Mouse (Mus musculus): ENCODE data around the gene Nfkbil1. TPM values are rescaled to one million over a fixed set of nuclear protein-coding genes. Genes with fewer than 3 reads are reported as not detected.

Gene Nfkbil1
- polyA plus RNA-seq, 1 experiment from 2014 or later, result 2.8 TPM

- no peaks in the 10 kb centered on the region for H3K27me3 ChIP-seq (ENCODE audit: control insufficient read depth, insufficient read depth, low read depth, low read length)
- peak overlapping the region; percentile 54 for H3K4me2 ChIP-seq (ENCODE audit: low read depth, low read length)
- H3K4me1 ChIP-seq (ENCODE audit: control insufficient read depth, low read depth, low read length), result peaks cover 11% of the 10 kb centered on the region
- WGBS (ENCODE audit: insufficient replicate concordance), result 1% methylated on average over 18 of the region's 18 CpGs
- no peak overlapping the region for H3K9ac ChIP-seq (ENCODE audit: low read depth, low read length)
- H3K9me3 ChIP-seq (replicated peaks; ENCODE audit: control insufficient read depth, low read length), result no peaks in the 10 kb centered on the region
- peak overlapping the region; percentile 18; the same call in 1 of the 2 replicates for H3K27ac ChIP-seq (ENCODE audit: low read length)
- no peaks in the 10 kb centered on the region for H3K36me3 ChIP-seq (ENCODE audit: control insufficient read depth, insufficient read depth)
- peak; percentile 27; the same call in 1 of the 2 replicates for ATAC-seq (ENCODE audit: low read depth)
- peak overlapping the region; percentile 56 for H3K4me3 ChIP-seq (ENCODE audit: low read depth, low read length)
These were observed 49.7 kb downstream of the Nfkbil1 start for GRCm38 (mm10) chr17:35185639-35186611.

GRCm38 (mm10) chr17:35180093-35180492, 55.5 kb downstream of the Nfkbil1 start:
- WGBS (ENCODE audit: insufficient replicate concordance), result 66% methylated on average over 5 of the region's 5 CpGs
- no peaks in the 10 kb centered on the region for H3K4me1 ChIP-seq (ENCODE audit: control insufficient read depth, low read depth, low read length)

GRCm38 (mm10) chr17:35178528-35178927, 57.1 kb downstream of the Nfkbil1 start:
- no peaks in the 10 kb centered on the region for H3K4me1 ChIP-seq (ENCODE audit: control insufficient read depth, low read depth, low read length)
- no peaks in the 10 kb centered on the region for H3K36me3 ChIP-seq (ENCODE audit: control insufficient read depth, insufficient read depth)
- H3K9me3 ChIP-seq (replicated peaks; ENCODE audit: control insufficient read depth, low read length), result no peaks in the 10 kb centered on the region
- H3K4me2 ChIP-seq (ENCODE audit: low read depth, low read length), result no peak overlapping the region
- peak; percentile 55 for ATAC-seq (ENCODE audit: low read depth)
- no peak overlapping the region for H3K9ac ChIP-seq (ENCODE audit: low read depth, low read length)
- H3K27me3 ChIP-seq (ENCODE audit: control insufficient read depth, insufficient read depth, low read depth, low read length), result no peaks in the 10 kb centered on the region
- H3K27ac ChIP-seq (ENCODE audit: low read length), result no peak overlapping the region
- 8% methylated on average over 5 of the region's 5 CpGs for WGBS (ENCODE audit: insufficient replicate concordance)
- no peak overlapping the region for H3K4me3 ChIP-seq (ENCODE audit: low read depth, low read length)

More at GRCm38 (mm10) chr17:35180093-35180492, 55.5 kb downstream of the Nfkbil1 start:
- no peak overlapping the region for H3K27ac ChIP-seq (ENCODE audit: low read length)
- no peak overlapping the region for H3K4me2 ChIP-seq (ENCODE audit: low read depth, low read length)
- H3K36me3 ChIP-seq (ENCODE audit: control insufficient read depth, insufficient read depth), result no peaks in the 10 kb centered on the region
- no peak for ATAC-seq (ENCODE audit: low read depth)
- H3K9me3 ChIP-seq (replicated peaks; ENCODE audit: control insufficient read depth, low read length), result no peaks in the 10 kb centered on the region
- H3K4me3 ChIP-seq (ENCODE audit: low read depth, low read length), result no peak overlapping the region
- no peaks in the 10 kb centered on the region for H3K27me3 ChIP-seq (ENCODE audit: control insufficient read depth, insufficient read depth, low read depth, low read length)
- no peak overlapping the region for H3K9ac ChIP-seq (ENCODE audit: low read depth, low read length)

GRCm38 (mm10) chr17:35175968-35176367, 59.6 kb downstream of the Nfkbil1 start, which contains the start of gene Aif1:
Aif1 (minus strand) TSS chr17:35176068.
- ATAC-seq (ENCODE audit: low read depth), result no peak
- Histone ChIP-seq H3K4me1 (ENCODE audit: control insufficient read depth, low read depth, low read length) (no peaks in the 10 kb centered on the region), H3K27ac (ENCODE audit: low read length) (no peak within 1 kb of the TSS), H3K4me2 (ENCODE audit: low read depth, low read length) (no peak within 1 kb of the TSS), H3K27me3 (ENCODE audit: control insufficient read depth, insufficient read depth, low read depth, low read length) (no peaks in the 10 kb centered on the region), H3K9ac (ENCODE audit: low read depth, low read length) (no peak within 1 kb of the TSS), H3K36me3 (ENCODE audit: control insufficient read depth, insufficient read depth) (no peaks in the 10 kb centered on the region), H3K9me3 (replicated peaks; ENCODE audit: control insufficient read depth, low read length) (no peaks in the 10 kb centered on the region), H3K4me3 (ENCODE audit: low read depth, low read length) (no peak within 1 kb of the TSS)
- WGBS (ENCODE audit: insufficient replicate concordance), result 49% methylated on average over 2 of the region's 2 CpGs

GRCm38 (mm10) chr17:35175382-35175781, 60.2 kb downstream of the Nfkbil1 start:
- Histone ChIP-seq H3K9me3 (replicated peaks; ENCODE audit: control insufficient read depth, low read length) (no peaks in the 10 kb centered on the region), H3K36me3 (ENCODE audit: control insufficient read depth, insufficient read depth) (no peaks in the 10 kb centered on the region), H3K27ac (ENCODE audit: low read length) (no peak overlapping the region), H3K4me2 (ENCODE audit: low read depth, low read length) (no peak overlapping the region), H3K9ac (ENCODE audit: low read depth, low read length) (no peak overlapping the region), H3K27me3 (ENCODE audit: control insufficient read depth, insufficient read depth, low read depth, low read length) (no peaks in the 10 kb centered on the region), H3K4me1 (ENCODE audit: control insufficient read depth, low read depth, low read length) (no peaks in the 10 kb centered on the region), H3K4me3 (ENCODE audit: low read depth, low read length) (no peak overlapping the region)
- WGBS (ENCODE audit: insufficient replicate concordance), result 60% methylated on average over 6 of the region's 6 CpGs
- no peak for ATAC-seq (ENCODE audit: low read depth)

GRCm38 (mm10) chr17:35174201-35174977, 61.2 kb downstream of the Nfkbil1 start:
- WGBS (ENCODE audit: insufficient replicate concordance), result 50% methylated on average over 8 of the region's 8 CpGs
- no peak overlapping the region for H3K4me2 ChIP-seq (ENCODE audit: low read depth, low read length)
- no peaks in the 10 kb centered on the region for H3K27me3 ChIP-seq (ENCODE audit: control insufficient read depth, insufficient read depth, low read depth, low read length)
- H3K9me3 ChIP-seq (replicated peaks; ENCODE audit: control insufficient read depth, low read length), result no peaks in the 10 kb centered on the region
- no peak overlapping the region for H3K27ac ChIP-seq (ENCODE audit: low read length)
- no peaks in the 10 kb centered on the region for H3K36me3 ChIP-seq (ENCODE audit: control insufficient read depth, insufficient read depth)
- no peak overlapping the region for H3K9ac ChIP-seq (ENCODE audit: low read depth, low read length)
- no peaks in the 10 kb centered on the region for H3K4me1 ChIP-seq (ENCODE audit: control insufficient read depth, low read depth, low read length)
- no peak overlapping the region for H3K4me3 ChIP-seq (ENCODE audit: low read depth, low read length)
- ATAC-seq (ENCODE audit: low read depth), result no peak

- Histone ChIP-seq H3K4me2 (ENCODE audit: low read depth, low read length) (no peak overlapping the region), H3K9ac (ENCODE audit: low read depth, low read length) (no peak overlapping the region), H3K4me3 (ENCODE audit: low read depth, low read length) (no peak overlapping the region), H3K9me3 (replicated peaks; ENCODE audit: control insufficient read depth, low read length) (no peaks in the 10 kb centered on the region), H3K27ac (ENCODE audit: low read length) (no peak overlapping the region), H3K36me3 (ENCODE audit: control insufficient read depth, insufficient read depth) (no peaks in the 10 kb centered on the region), H3K27me3 (ENCODE audit: control insufficient read depth, insufficient read depth, low read depth, low read length) (no peaks in the 10 kb centered on the region), H3K4me1 (ENCODE audit: control insufficient read depth, low read depth, low read length) (no peaks in the 10 kb centered on the region)
- no peak for ATAC-seq (ENCODE audit: low read depth)
- 38% methylated on average over 3 of the region's 3 CpGs for WGBS (ENCODE audit: insufficient replicate concordance)
These were observed 62.3 kb downstream of the Nfkbil1 start for GRCm38 (mm10) chr17:35173329-35173728.

GRCm38 (mm10) chr17:35172445-35173234, 63.0 kb downstream of the Nfkbil1 start:
- Histone ChIP-seq H3K9me3 (replicated peaks; ENCODE audit: control insufficient read depth, low read length) (no peaks in the 10 kb centered on the region), H3K27ac (ENCODE audit: low read length) (no peak overlapping the region), H3K36me3 (ENCODE audit: control insufficient read depth, insufficient read depth) (no peaks in the 10 kb centered on the region), H3K4me2 (ENCODE audit: low read depth, low read length) (no peak overlapping the region), H3K27me3 (ENCODE audit: control insufficient read depth, insufficient read depth, low read depth, low read length) (no peaks in the 10 kb centered on the region), H3K9ac (ENCODE audit: low read depth, low read length) (no peak overlapping the region), H3K4me3 (ENCODE audit: low read depth, low read length) (no peak overlapping the region), H3K4me1 (ENCODE audit: control insufficient read depth, low read depth, low read length) (no peaks in the 10 kb centered on the region)
- 49% methylated on average over 11 of the region's 11 CpGs for WGBS (ENCODE audit: insufficient replicate concordance)
- ATAC-seq (ENCODE audit: low read depth), result no peak
